Mouse (Mus musculus) lung, postnatal 0 days (tissue): ENCODE measurements at regions not wholly inside any gene's neighbourhood (a gene's known extent, or its start where the extent isn't known, plus 50 kb on each side); places are given as distances from the start of the nearest gene placed in this dataset.

Experiments used
- ATAC-seq: fragments of 200-750 bp; cut with Nextera tagmentation; 2 replicates; pipeline ENCODE4 v1.8.0; 2017; ENCODE audit warnings: moderate library complexity
- DNase-seq: peaks from one replicate; pipeline ENCODE4 v3.0.0-alpha.2; 2016; ENCODE audit warnings: low spot score
- H3K27ac ChIP-seq: fragments of 300-500 bp; sonication (generic); 2 replicates; pipeline ENCODE4 v1.5.1; 2014; ENCODE audit warnings: antibody characterized with exemption, mild to moderate bottlenecking, low read length, mixed read lengths
- H3K27me3 ChIP-seq: fragments of 300-500 bp; sonication (generic); replicated peaks from 2 replicates; pipeline ENCODE4 v1.6.1; 2014; ENCODE audit warnings: low read length, mixed read lengths; ENCODE audit not compliant: insufficient read depth
- H3K36me3 ChIP-seq: fragments of 300-500 bp; sonication (generic); 2 replicates; pipeline ENCODE4 v1.6.1; 2014; ENCODE audit warnings: low read length, mixed read lengths; ENCODE audit not compliant: insufficient read depth
- H3K4me1 ChIP-seq: fragments of 300-500 bp; sonication (generic); 2 replicates; pipeline ENCODE4 v1.6.1; 2014; ENCODE audit warnings: antibody characterized with exemption, low read depth, low read length, mixed read lengths; ENCODE audit not compliant: insufficient read depth
- H3K4me2 ChIP-seq: fragments of 300-500 bp; sonication (generic); replicated peaks from 2 replicates; pipeline ENCODE4 v1.6.1; 2014; ENCODE audit warnings: low read depth, mild to moderate bottlenecking, low read length, moderate library complexity, mixed read lengths
- H3K4me3 ChIP-seq: fragments of 300-500 bp; sonication (generic); 2 replicates; pipeline ENCODE4 v1.5.1; 2014; ENCODE audit warnings: low read depth, low read length
- H3K9ac ChIP-seq: fragments of 300-500 bp; sonication (generic); replicated peaks from 2 replicates; pipeline ENCODE4 v1.6.1; 2014; ENCODE audit warnings: low read depth, mild to moderate bottlenecking
- H3K9me3 ChIP-seq: fragments of 300-500 bp; sonication (generic); 2 replicates; pipeline ENCODE4 v1.6.1; 2016; ENCODE audit warnings: low read length, mixed read lengths
- CTCF ChIP-seq: IDR thresholded peaks from 2 replicates; pipeline ENCODE4 v1.5.1; 2016; ENCODE audit warnings: antibody characterized with exemption, mild to moderate bottlenecking
- EP300 ChIP-seq: IDR thresholded peaks from 2 replicates; pipeline ENCODE4 v1.6.1; 2016; ENCODE audit warnings: antibody characterized with exemption, mild to moderate bottlenecking, control low read depth
- WGBS: fragments of 180-500 bp; shearing (Covaris S2); extraction: QIAGEN DNeasy Blood & Tissue Kit; methylation state at CpG from one replicate; pipeline ENCODE4 v1.1.7; 2014; 5-methylcytosine and 5-hydroxymethylcytosine counted together

- no peak for ATAC-seq
- H3K9ac ChIP-seq: no peak overlapping the region
- TF ChIP-seq EP300: no peak
- no peak for TF ChIP-seq CTCF
These were observed 176.2 kb downstream of the Ndufa4 start for GRCm38 (mm10) chr6:11731126-11731525.

GRCm38 (mm10) chr6:11730667-11731066 is 176.6 kb downstream of the Ndufa4 start:
- H3K36me3 ChIP-seq: no peaks in the 10 kb centered on the region
- no peaks in the 10 kb centered on the region for H3K4me1 ChIP-seq
- H3K4me2 ChIP-seq: no peak overlapping the region
- TF ChIP-seq CTCF: no peak
- no peak for TF ChIP-seq EP300
- H3K27ac ChIP-seq: no peak overlapping the region
- 64% methylated on average over 2 of the region's 2 CpGs for WGBS
- H3K9me3 ChIP-seq: no peaks in the 10 kb centered on the region
- DNase-seq (no peak), ATAC-seq (no peak)
- no peaks in the 10 kb centered on the region for H3K27me3 ChIP-seq
- H3K9ac ChIP-seq: no peak overlapping the region
- no peak overlapping the region for H3K4me3 ChIP-seq

More at GRCm38 (mm10) chr6:11731126-11731525, 176.2 kb downstream of the Ndufa4 start:
- Histone ChIP-seq H3K4me3 (no peak overlapping the region), H3K27me3 (no peaks in the 10 kb centered on the region), H3K4me2 (no peak overlapping the region), H3K27ac (no peak overlapping the region), H3K9me3 (no peaks in the 10 kb centered on the region), H3K36me3 (no peaks in the 10 kb centered on the region), H3K4me1 (no peaks in the 10 kb centered on the region)
- DNase-seq: no peak

GRCm38 (mm10) chr6:11727806-11728205 is 179.5 kb downstream of the Ndufa4 start:
- Histone ChIP-seq H3K4me3 (no peak overlapping the region), H3K27ac (no peak overlapping the region), H3K9ac (no peak overlapping the region), H3K4me2 (no peak overlapping the region), H3K4me1 (no peaks in the 10 kb centered on the region), H3K9me3 (no peaks in the 10 kb centered on the region), H3K27me3 (no peaks in the 10 kb centered on the region), H3K36me3 (no peaks in the 10 kb centered on the region)
- no peak for ATAC-seq
- WGBS: 51% methylated on average over 1 of the region's 1 CpGs
- TF ChIP-seq CTCF (no peak), EP300 (no peak)
- no peak for DNase-seq

- no peaks in the 10 kb centered on the region for H3K27me3 ChIP-seq
- H3K36me3 ChIP-seq: no peaks in the 10 kb centered on the region
- TF ChIP-seq EP300 (no peak), CTCF (no peak)
- ATAC-seq (0 out of 2 replicates have a peak, but pooled peaks have one; percentile 32), DNase-seq (peak; percentile 8)
- no peak overlapping the region for H3K4me2 ChIP-seq
- 39% methylated on average over 5 of the region's 5 CpGs for WGBS
- H3K9ac ChIP-seq: no peak overlapping the region
- no peak overlapping the region for H3K4me3 ChIP-seq
- H3K4me1 ChIP-seq: no peaks in the 10 kb centered on the region
- H3K27ac ChIP-seq: no peak overlapping the region
- no peaks in the 10 kb centered on the region for H3K9me3 ChIP-seq
These were observed 179.9 kb downstream of the Ndufa4 start for GRCm38 (mm10) chr6:11727370-11727769.

GRCm38 (mm10) chr6:11723519-11723918 is 183.8 kb downstream of the Ndufa4 start:
- Histone ChIP-seq H3K4me3 (no peak overlapping the region), H3K4me2 (no peak overlapping the region), H3K4me1 (no peaks in the 10 kb centered on the region), H3K9ac (no peak overlapping the region), H3K9me3 (no peaks in the 10 kb centered on the region), H3K36me3 (no peaks in the 10 kb centered on the region), H3K27ac (no peak overlapping the region), H3K27me3 (no peaks in the 10 kb centered on the region)
- no peak for TF ChIP-seq CTCF
- no peak for TF ChIP-seq EP300
- DNase-seq: no peak
- no peak for ATAC-seq
- WGBS: 78% methylated on average over 2 of the region's 2 CpGs

- H3K36me3 ChIP-seq: no peaks in the 10 kb centered on the region
- WGBS: 69% methylated on average over 4 of the region's 4 CpGs
- no peak for TF ChIP-seq EP300
- ATAC-seq (no peak), DNase-seq (no peak)
- H3K4me1 ChIP-seq: no peaks in the 10 kb centered on the region
- H3K4me2 ChIP-seq: no peak overlapping the region
- no peaks in the 10 kb centered on the region for H3K27me3 ChIP-seq
- H3K27ac ChIP-seq: no peak overlapping the region
- no peak overlapping the region for H3K4me3 ChIP-seq
- no peak overlapping the region for H3K9ac ChIP-seq
- H3K9me3 ChIP-seq: no peaks in the 10 kb centered on the region
These were observed 187.0 kb downstream of the Ndufa4 start for GRCm38 (mm10) chr6:11720274-11720673.

- Histone ChIP-seq H3K9ac (no peak overlapping the region), H3K27ac (no peak overlapping the region), H3K4me2 (no peak overlapping the region), H3K4me1 (no peaks in the 10 kb centered on the region), H3K27me3 (no peaks in the 10 kb centered on the region), H3K4me3 (no peak overlapping the region), H3K9me3 (peaks cover 3% of the 10 kb centered on the region; the same call in 1 of the 2 replicates), H3K36me3 (no peaks in the 10 kb centered on the region)
- WGBS: 81% methylated on average over 2 of the region's 2 CpGs
- TF ChIP-seq CTCF (no peak), EP300 (no peak)
- ATAC-seq (no peak), DNase-seq (no peak)
These were observed 196.7 kb downstream of the Ndufa4 start for GRCm38 (mm10) chr6:11710581-11710980.
